Mouse (Mus musculus) G1E (cell line): ENCODE measurements at regions not wholly inside any gene's neighbourhood (a gene's known extent, or its start where the extent isn't known, plus 50 kb on each side); places are given as distances from the start of the nearest gene placed in this dataset.

ENCODE experiments used
- ATAC-seq: 2 replicates; pipeline ENCODE4 v1.8.0; 2016; ENCODE audit warnings: mild to moderate bottlenecking; ENCODE audit not compliant: insufficient number of reproducible peaks, poor library complexity, low FRiP score, severe bottlenecking; ENCODE audit errors: extremely low read depth
- DNase-seq: peaks from one replicate; pipeline ENCODE4 v3.0.0; 2012; ENCODE audit warnings: low spot score
- H3K27me3 ChIP-seq: 2 replicates; pipeline ENCODE4 v1.6.1; 2012; ENCODE audit warnings: mild to moderate bottlenecking, low read length, inconsistent platforms; ENCODE audit not compliant: insufficient read depth
- H3K36me3 ChIP-seq: replicated peaks from 2 replicates; pipeline ENCODE3; 2012; ENCODE audit warnings: mild to moderate bottlenecking, inconsistent platforms
- H3K4me1 ChIP-seq: 2 replicates; pipeline ENCODE4 v1.6.1; 2012; ENCODE audit warnings: low read depth, low read length, inconsistent platforms, mixed read lengths; ENCODE audit not compliant: insufficient read depth
- H3K4me3 ChIP-seq: 2 replicates; pipeline ENCODE4 v1.5.1; 2012; ENCODE audit warnings: low read depth, mild to moderate bottlenecking, inconsistent platforms, low read length, moderate library complexity, mixed read lengths
- H3K9me3 ChIP-seq: replicated peaks from 2 replicates; pipeline ENCODE4 v1.6.1; 2012; ENCODE audit warnings: inconsistent platforms
- CTCF ChIP-seq: IDR thresholded peaks from 2 replicates; pipeline ENCODE4 v1.5.1; 2012; ENCODE audit warnings: low read depth, low read length, inconsistent platforms, mixed read lengths
- GATA1 ChIP-seq: IDR thresholded peaks from 2 replicates; pipeline ENCODE4 v1.6.1; 2012; ENCODE audit warnings: borderline replicate concordance, low read length, inconsistent platforms, mixed read lengths
- GATA2 ChIP-seq: IDR thresholded peaks from 2 replicates; pipeline ENCODE4 v1.6.1; 2012; ENCODE audit warnings: low read depth, low read length, inconsistent platforms, borderline replicate concordance
- POLR2AphosphoS5 ChIP-seq: IDR thresholded peaks from 2 replicates; pipeline ENCODE4 v1.6.1; 2012; ENCODE audit warnings: low read depth, low read length, inconsistent platforms; ENCODE audit not compliant: insufficient replicate concordance
- TAL1 ChIP-seq: conservative IDR thresholded peaks from 2 replicates; pipeline ENCODE4 v1.6.1; 2012; ENCODE audit warnings: low read depth, low read length, inconsistent platforms, mixed read lengths

DNA sequence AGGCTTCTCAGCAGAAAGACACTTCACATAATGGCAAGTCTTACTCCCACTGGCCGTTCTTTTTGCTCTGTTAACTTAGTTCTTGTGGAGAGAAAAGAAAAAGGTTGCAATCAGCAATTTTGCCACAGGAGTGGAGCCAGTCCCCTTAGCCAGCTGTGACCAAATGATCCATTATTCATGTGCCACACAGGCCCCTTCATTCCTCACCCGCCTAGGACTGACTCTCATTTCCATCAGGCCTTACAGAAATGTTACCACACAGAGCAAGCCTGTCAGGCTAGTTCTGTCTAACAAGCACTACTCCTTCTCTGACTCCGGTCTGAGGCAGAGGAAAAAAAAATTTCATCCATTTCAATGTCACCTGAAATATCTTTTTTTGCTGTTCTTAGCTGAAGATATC, 1266.2 kb downstream of the Gsdmc2 start:
- Histone ChIP-seq H3K27me3 (peaks cover 10% of the 10 kb centered on the region), H3K36me3 (no peaks in the 10 kb centered on the region), H3K4me1 (no peaks in the 10 kb centered on the region), H3K4me3 (no peak overlapping the region), H3K9me3 (no peaks in the 10 kb centered on the region)
- ATAC-seq (no peak), DNase-seq (no peak)
- no peak for TF ChIP-seq GATA2
- TF ChIP-seq CTCF: no peak
- no peak for TF ChIP-seq POLR2AphosphoS5
- TF ChIP-seq GATA1: no peak
- TF ChIP-seq TAL1: no peak

DNA sequence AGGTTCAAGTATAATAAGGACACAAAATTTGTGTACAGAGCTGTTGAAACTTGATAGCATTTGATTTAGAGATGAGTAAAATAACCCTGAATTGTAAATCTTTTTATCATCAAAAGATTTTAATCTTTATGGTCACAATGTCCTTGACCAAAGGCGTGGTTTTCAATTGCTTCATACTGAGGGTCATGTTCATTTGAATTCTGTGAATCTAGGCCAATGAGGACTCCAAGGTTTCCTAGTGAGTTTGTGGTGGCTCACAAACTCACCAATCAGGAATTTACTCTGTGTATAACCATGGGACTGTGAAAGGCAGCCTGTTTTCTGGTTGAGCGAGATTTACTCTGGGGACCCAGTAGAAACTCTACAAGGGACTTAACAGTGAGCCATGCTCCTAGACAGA, 1269.2 kb downstream of the Gsdmc2 start:
- Histone ChIP-seq H3K9me3 (no peaks in the 10 kb centered on the region), H3K4me1 (no peaks in the 10 kb centered on the region), H3K27me3 (peaks cover 19% of the 10 kb centered on the region), H3K36me3 (no peaks in the 10 kb centered on the region), H3K4me3 (no peak overlapping the region)
- DNase-seq (no peak), ATAC-seq (no peak)
- TF ChIP-seq POLR2AphosphoS5 (no peak), CTCF (no peak), GATA2 (no peak), TAL1 (no peak), GATA1 (no peak)

DNA sequence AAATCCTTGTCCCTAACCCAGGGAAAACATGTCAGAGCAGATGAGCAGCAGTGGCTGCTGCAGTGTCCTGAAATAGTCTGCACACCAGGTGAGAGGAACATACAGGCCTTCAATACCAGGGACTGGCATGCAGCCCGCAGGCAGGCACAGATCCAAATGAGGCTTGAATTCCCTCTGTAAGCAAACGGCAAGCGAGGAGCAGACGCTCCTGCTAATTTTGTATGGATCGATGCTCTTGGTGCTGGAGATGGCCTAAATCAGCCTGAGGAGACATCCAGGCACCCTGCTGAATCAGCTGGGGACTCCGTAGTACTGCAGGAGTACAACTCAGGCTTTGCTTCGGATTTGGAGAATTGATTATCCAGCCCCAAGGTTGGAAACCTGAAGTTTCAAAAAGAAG, 1273.2 kb downstream of the Gsdmc2 start:
- Histone ChIP-seq H3K27me3 (peaks cover 29% of the 10 kb centered on the region), H3K4me3 (no peak overlapping the region), H3K36me3 (no peaks in the 10 kb centered on the region), H3K4me1 (no peaks in the 10 kb centered on the region), H3K9me3 (no peaks in the 10 kb centered on the region)
- TF ChIP-seq GATA1 (no peak), POLR2AphosphoS5 (no peak), CTCF (no peak), TAL1 (no peak), GATA2 (no peak)
- DNase-seq (no peak), ATAC-seq (no peak)

DNA sequence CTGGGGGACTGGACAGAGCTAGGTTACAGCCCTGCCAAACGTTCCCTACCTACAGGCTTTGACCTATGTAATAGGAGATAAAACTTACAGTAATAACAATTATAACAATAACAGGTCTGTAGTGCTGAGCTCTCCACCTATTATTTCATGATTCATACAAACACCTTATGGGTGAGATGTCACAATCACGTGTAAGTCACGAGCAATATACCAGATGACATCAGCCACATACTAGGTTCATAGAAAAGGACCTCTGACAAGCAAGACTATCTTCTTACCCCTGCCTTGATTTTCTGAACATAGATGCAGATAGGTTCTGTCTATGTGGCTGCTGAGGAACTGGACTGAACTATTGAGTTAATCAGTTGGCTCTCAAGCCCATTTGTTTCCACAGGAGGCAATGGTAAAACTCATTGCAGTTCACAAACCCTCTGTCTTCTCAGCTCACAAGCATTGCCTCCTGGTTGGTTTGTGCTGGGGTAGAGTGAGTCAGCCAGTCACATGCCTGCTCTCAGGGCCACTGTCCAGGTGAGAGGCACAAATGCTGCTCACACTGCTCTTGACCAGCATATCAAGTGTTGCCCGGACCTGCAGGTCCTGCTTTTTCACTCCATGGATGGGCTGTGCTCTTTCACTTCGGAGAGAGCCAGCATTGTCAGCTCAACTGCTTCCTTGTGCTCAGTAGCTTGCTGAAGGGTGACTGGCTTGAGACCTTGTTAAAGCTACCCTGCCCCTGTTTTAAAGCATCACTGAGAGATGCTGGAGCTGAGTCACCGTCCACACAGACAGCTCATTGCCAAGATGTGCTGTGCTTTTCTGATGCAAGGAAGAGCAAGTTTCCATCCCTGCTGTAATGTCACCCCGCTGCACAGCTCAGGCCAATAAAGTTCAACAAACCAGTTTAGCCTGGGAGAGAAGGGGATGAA, 1275.9 kb downstream of the Gsdmc2 start:
- DNase-seq: no peak
- no peak for ATAC-seq
- no peaks in the 10 kb centered on the region for H3K36me3 ChIP-seq
- H3K27me3 ChIP-seq: peaks cover 31% of the 10 kb centered on the region
- H3K4me3 ChIP-seq: no peak overlapping the region
- no peak for TF ChIP-seq GATA1
- no peak for TF ChIP-seq CTCF
- no peak for TF ChIP-seq TAL1
- TF ChIP-seq POLR2AphosphoS5: no peak
- TF ChIP-seq GATA2: no peak
- H3K4me1 ChIP-seq: no peaks in the 10 kb centered on the region
- H3K9me3 ChIP-seq: no peaks in the 10 kb centered on the region

DNA sequence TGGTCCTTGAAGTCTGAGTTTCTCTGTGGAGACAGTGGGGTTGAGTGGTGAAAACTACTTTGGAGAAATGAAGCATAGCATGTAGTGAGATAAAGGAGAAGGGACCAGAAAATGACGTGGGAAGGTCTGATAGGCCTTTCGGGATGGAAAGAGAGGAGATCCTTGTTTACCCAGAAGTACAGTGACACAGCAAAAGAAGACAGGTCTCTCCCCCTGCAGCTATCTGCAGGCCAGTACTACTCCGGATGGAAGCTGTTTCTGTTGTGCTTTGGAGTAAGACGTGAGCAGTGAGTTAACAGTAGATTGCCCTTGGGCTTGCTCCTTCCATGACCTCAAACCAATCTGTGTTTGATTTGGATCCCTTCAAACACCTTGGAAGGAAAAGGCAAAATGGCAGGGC, 1277.5 kb downstream of the Gsdmc2 start:
- Histone ChIP-seq H3K4me3 (no peak overlapping the region), H3K27me3 (peaks cover 31% of the 10 kb centered on the region), H3K36me3 (no peaks in the 10 kb centered on the region), H3K4me1 (no peaks in the 10 kb centered on the region), H3K9me3 (no peaks in the 10 kb centered on the region)
- TF ChIP-seq GATA1 (no peak), TAL1 (no peak), POLR2AphosphoS5 (no peak), GATA2 (no peak), CTCF (no peak)
- ATAC-seq: no peak
- DNase-seq: no peak

DNA sequence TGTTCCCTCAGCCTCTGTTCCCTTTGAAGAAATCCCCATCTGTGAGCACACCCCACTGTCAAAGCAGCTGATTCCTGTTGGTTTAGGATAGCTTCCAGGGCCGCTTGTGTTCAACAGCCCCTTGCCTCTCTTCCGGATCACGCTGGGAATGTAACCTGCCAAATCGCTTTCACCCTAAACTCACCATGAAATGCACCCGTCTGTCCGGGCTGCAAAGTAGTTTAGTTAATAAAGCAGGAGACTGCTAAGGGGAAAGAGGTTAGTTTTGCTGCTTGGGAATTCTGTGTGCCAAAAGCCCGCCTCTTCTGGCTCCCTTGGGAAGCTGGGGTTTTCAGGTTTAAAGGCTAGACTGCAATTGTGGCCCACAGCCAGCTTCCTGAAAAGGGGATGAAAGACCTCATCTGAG, 1278.9 kb downstream of the Gsdmc2 start:
- no peak for ATAC-seq
- no peaks in the 10 kb centered on the region for H3K4me1 ChIP-seq
- no peak overlapping the region for H3K4me3 ChIP-seq
- no peaks in the 10 kb centered on the region for H3K36me3 ChIP-seq
- DNase-seq: no peak
- no peak for TF ChIP-seq POLR2AphosphoS5
- TF ChIP-seq GATA2: no peak
- no peak for TF ChIP-seq TAL1
- TF ChIP-seq GATA1: no peak
- no peak for TF ChIP-seq CTCF
- peaks cover 35% of the 10 kb centered on the region for H3K27me3 ChIP-seq
- H3K9me3 ChIP-seq: no peaks in the 10 kb centered on the region

DNA sequence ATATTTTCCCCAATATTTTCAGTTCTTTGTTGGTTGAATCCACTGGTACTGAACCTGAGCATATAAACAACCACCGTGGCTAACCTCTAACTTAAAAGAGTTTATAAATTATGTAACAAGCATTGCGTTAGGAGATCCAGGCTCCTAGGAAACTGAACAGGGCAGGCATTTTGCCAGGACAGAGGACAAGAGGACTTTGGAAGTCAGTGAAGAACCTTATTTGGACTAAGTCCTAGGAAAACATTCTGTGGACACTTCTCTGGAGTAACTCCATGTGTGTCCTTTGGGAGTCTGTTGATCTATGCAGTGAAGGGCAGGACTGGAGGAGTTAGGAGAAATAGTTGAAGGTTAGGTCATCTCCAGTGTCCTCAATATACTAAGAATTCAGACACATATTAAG, 1311.7 kb downstream of the Gsdmc2 start:
- H3K9me3 ChIP-seq: no peaks in the 10 kb centered on the region
- no peak for DNase-seq
- H3K36me3 ChIP-seq: no peaks in the 10 kb centered on the region
- no peak overlapping the region for H3K4me3 ChIP-seq
- TF ChIP-seq POLR2AphosphoS5 (no peak), TAL1 (no peak), GATA1 (no peak), CTCF (no peak), GATA2 (no peak)
- ATAC-seq: no peak
- H3K27me3 ChIP-seq: peaks cover 2% of the 10 kb centered on the region; the same call in 1 of the 2 replicates
- no peaks in the 10 kb centered on the region for H3K4me1 ChIP-seq
